Mouse (Mus musculus): ENCODE data around the gene Sesn3. TPM values are rescaled to one million over a fixed set of nuclear protein-coding genes. Genes with fewer than 3 reads are reported as not detected.
"Not testable (repeated sequence)": the region's sequence is repeated elsewhere in the genome, so short reads cannot be mapped to it uniquely, and the experiment has no call there.

Gene Sesn3
- polyA plus RNA-seq (2015; fragmentation: Nextera tagmentation; extraction: Ambion mirVana) = 10.1 and 11.9 TPM in 2 replicates

DNA sequence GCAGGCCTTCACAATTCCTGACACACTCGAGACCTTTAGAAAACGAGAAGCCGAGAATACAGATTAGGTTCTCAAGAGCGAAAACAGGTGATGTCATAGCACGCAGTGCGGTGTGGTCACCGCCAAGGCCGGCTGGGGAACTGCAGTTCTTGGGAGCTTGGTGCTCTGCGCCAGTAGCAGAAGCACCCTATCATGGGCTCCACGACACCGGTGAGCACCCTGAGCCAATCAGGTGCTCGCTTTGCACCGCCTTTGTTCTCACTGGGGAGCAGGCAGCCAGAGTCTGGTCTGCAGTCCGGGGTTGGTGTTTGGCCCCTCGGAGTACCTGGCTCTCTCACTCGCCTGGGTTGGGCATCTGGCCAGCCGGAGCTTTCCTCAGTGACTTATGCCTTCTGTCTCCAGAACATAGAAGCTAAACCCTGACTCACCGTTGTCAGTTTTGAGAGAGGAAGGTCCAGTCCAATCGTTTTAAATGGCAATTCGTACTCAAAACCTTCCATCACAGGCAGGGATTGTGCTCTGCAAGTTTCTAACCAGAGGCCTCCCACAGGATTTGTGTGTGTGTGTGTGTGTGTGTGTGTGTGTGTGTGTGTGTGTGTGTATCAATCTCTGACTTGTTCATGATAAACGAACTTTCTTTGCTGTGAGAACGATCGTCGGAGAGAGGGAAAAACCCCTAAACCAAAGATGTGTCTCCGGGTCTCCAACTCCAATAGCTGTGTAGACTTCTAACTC is at the start of gene Sesn3:
Gene Sesn3, plus strand, starts transcription at position 82 of the 735 bp plus-strand sequence.
- no peaks in the 10 kb centered on the region for H3K36me3 ChIP-seq
- 1% methylated on average over 25 of the region's 25 CpGs for WGBS
- H3K4me2 ChIP-seq = peak within 1 kb of the TSS; percentile 82
- peak within 1 kb of the TSS; percentile 90 for H3K27ac ChIP-seq (replicated peaks)
- no peaks in the 10 kb centered on the region for H3K9me3 ChIP-seq
- ATAC-seq (ENCODE audit: extremely low read depth, insufficient number of reproducible peaks, low FRiP score, low TSS enrichment) = peak; percentile 19
- peaks cover 13% of the 10 kb centered on the region for H3K4me1 ChIP-seq
- peak within 1 kb of the TSS; percentile 93 for H3K4me3 ChIP-seq
- H3K27me3 ChIP-seq (replicated peaks) = no peaks in the 10 kb centered on the region
- H3K9ac ChIP-seq = peak within 1 kb of the TSS; percentile 77

DNA sequence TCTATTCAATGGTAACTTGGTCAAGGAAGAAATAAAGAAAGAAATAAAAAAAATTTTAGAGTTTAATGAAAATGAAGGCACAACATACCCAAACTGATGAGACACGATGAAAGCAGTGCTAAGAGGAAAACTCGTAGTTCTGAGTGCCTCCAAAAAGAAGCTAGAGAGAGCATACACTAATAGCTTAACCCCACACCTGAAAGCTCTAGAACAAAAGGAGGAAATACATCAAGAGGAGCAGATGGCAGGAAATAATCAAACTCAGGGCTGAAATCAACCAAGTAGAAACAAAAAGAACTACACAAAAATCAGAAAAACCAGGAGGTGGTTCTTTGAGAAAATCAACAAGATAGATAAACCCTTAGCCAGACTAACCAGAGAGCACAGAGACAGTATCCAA is 47.8 kb upstream of the Sesn3 start:
- H3K4me3 ChIP-seq; H3K27ac ChIP-seq (replicated peaks); H3K4me2 ChIP-seq; ATAC-seq (ENCODE audit: extremely low read depth, insufficient number of reproducible peaks, low FRiP score, low TSS enrichment); H3K9me3 ChIP-seq; H3K36me3 ChIP-seq; H3K9ac ChIP-seq; H3K27me3 ChIP-seq (replicated peaks); H3K4me1 ChIP-seq: not testable (repeated sequence)
- WGBS = 61% methylated on average over 2 of the region's 2 CpGs

DNA sequence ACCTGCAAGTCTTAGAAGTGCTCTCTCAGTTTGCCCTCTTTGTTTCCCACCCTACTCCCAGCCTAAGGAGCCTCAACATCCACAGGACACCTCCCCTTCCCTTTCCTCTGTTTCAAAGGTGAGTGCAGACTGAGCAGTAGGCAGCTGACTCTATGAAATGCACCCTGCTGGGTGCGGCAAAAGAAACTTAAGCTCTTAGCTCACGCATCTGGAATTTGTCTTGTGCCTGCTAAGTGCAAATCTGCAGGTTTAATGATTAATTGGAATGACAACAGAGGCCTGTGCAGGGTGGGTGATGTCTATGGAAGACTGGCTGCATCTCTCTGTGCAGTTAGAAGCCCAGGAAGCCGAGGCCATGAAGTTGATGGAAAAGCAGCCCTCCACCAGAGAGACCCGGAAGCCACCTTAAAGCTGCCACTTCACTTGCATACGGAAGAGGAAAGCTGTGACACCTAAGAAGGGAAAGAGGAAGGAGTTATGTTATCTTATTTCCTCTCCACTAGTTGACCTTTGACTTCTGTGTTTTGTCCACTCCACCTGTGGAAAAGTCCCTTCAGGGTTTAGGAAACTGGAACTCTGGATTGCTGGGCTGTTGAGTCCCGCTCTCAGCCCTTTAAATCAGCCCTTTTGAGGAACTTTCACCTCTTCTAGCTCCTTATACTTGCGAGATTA is 41.0 kb upstream of the Sesn3 start:
- WGBS = 37% methylated on average over 7 of the region's 7 CpGs
- Histone ChIP-seq H3K4me1 (peaks cover 9% of the 10 kb centered on the region; the same call in 1 of the 2 replicates), H3K4me3 (no peak overlapping the region), H3K9me3 (no peaks in the 10 kb centered on the region), H3K9ac (no peak overlapping the region), H3K4me2 (no peak overlapping the region), H3K27ac (replicated peaks) (0 out of 2 replicates have a peak overlapping the region, but pooled peaks have one; percentile 12), H3K27me3 (replicated peaks) (no peaks in the 10 kb centered on the region), H3K36me3 (no peaks in the 10 kb centered on the region)
- ATAC-seq (ENCODE audit: extremely low read depth, insufficient number of reproducible peaks, low FRiP score, low TSS enrichment) = no peak

- H3K36me3 ChIP-seq = no peaks in the 10 kb centered on the region
- no peaks in the 10 kb centered on the region for H3K9me3 ChIP-seq
- H3K4me3 ChIP-seq = no peak overlapping the region
- no peak overlapping the region for H3K4me2 ChIP-seq
- H3K9ac ChIP-seq = no peak overlapping the region
- 77% methylated on average over 2 of the region's 2 CpGs for WGBS
- ATAC-seq (ENCODE audit: extremely low read depth, insufficient number of reproducible peaks, low FRiP score, low TSS enrichment) = no peak
- H3K4me1 ChIP-seq = peaks cover 9% of the 10 kb centered on the region; the same call in 1 of the 2 replicates
- H3K27me3 ChIP-seq (replicated peaks) = no peaks in the 10 kb centered on the region
- H3K27ac ChIP-seq (replicated peaks) = no peak overlapping the region
Measured at GRCm38 (mm10) chr9:14235286-14235685, 39.6 kb upstream of the Sesn3 start.

DNA sequence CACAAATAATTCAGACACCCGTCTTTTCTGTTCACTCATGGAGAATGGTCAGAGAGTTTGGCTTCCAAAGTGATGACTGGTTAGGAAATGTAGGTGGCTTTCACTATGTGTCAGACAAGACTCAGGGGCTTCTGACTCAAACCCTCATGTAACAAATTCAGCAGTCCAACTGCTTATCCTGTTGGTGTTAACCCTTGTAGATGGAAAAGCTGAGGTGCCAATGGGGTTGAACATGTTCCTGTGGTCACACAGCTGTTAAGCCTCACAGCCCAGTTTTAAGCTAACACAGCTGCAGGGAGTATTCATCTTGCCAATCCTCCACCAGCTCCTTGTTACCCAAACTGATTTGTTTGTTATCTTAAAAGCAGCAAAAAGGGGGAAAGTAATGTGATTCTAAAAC is 33.9 kb upstream of the Sesn3 start:
- H3K36me3 ChIP-seq; H3K4me2 ChIP-seq; ATAC-seq (ENCODE audit: extremely low read depth, insufficient number of reproducible peaks, low FRiP score, low TSS enrichment); H3K9me3 ChIP-seq; H3K4me1 ChIP-seq; H3K27ac ChIP-seq (replicated peaks); H3K9ac ChIP-seq; H3K4me3 ChIP-seq; H3K27me3 ChIP-seq (replicated peaks): not testable (repeated sequence)
- WGBS = 74% methylated on average over 1 of the region's 1 CpGs

DNA sequence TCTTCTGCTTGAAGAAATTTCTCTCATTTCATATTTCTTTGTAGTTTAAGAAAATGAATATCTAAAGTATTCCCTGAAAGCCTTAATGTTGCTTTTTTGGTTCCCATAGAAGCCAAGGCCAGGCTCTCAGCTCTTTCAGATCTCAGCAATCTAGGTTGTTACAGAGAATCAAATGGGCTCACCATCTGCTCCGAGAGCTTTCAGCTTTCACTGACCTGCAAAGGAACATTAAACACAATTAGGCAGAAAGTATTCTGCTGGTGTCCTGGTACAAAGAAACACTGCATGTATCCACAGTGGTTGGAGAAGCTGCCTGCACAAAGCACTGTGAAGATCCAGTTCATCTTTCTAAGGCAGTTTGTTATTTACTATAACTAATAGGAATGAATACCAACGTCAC is 32.6 kb upstream of the Sesn3 start:
- ATAC-seq (ENCODE audit: extremely low read depth, insufficient number of reproducible peaks, low FRiP score, low TSS enrichment) = no peak
- WGBS = 68% methylated on average over 2 of the region's 2 CpGs
- H3K27me3 ChIP-seq (replicated peaks) = no peaks in the 10 kb centered on the region

DNA sequence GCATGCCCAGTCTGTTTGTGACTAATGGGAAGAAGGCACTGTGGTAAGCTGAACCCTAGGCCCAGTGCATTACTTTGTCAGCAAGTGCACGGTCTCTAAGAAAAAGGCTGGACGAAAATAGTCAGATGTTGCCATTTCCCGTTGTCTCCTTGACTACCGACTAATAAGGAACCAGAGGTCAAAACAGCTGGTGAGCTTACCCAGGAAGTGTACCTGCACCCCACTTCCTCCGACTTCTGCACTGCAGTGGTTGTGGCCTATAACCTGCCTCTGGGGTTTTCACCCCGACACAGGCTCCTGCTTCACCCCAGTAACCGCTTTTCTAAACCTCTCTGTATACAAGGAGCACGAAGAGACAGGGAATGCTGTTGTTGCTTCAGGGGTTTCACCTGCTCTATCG is 30.3 kb upstream of the Sesn3 start:
- no peak overlapping the region for H3K4me3 ChIP-seq
- no peak overlapping the region for H3K4me2 ChIP-seq
- H3K27me3 ChIP-seq (replicated peaks) = no peaks in the 10 kb centered on the region
- H3K9ac ChIP-seq = no peak overlapping the region
- 52% methylated on average over 9 of the region's 9 CpGs for WGBS
- H3K36me3 ChIP-seq = no peaks in the 10 kb centered on the region
- no peak overlapping the region for H3K27ac ChIP-seq (replicated peaks)
- peaks cover 28% of the 10 kb centered on the region for H3K4me1 ChIP-seq
- ATAC-seq (ENCODE audit: extremely low read depth, insufficient number of reproducible peaks, low FRiP score, low TSS enrichment) = no peak
- no peaks in the 10 kb centered on the region for H3K9me3 ChIP-seq

More for the DNA sequence above, 32.6 kb upstream of the Sesn3 start:
- Histone ChIP-seq H3K4me2 (no peak overlapping the region), H3K4me3 (no peak overlapping the region), H3K27ac (replicated peaks) (no peak overlapping the region), H3K9ac (no peak overlapping the region), H3K36me3 (no peaks in the 10 kb centered on the region), H3K4me1 (peaks cover 18% of the 10 kb centered on the region), H3K9me3 (no peaks in the 10 kb centered on the region)

DNA sequence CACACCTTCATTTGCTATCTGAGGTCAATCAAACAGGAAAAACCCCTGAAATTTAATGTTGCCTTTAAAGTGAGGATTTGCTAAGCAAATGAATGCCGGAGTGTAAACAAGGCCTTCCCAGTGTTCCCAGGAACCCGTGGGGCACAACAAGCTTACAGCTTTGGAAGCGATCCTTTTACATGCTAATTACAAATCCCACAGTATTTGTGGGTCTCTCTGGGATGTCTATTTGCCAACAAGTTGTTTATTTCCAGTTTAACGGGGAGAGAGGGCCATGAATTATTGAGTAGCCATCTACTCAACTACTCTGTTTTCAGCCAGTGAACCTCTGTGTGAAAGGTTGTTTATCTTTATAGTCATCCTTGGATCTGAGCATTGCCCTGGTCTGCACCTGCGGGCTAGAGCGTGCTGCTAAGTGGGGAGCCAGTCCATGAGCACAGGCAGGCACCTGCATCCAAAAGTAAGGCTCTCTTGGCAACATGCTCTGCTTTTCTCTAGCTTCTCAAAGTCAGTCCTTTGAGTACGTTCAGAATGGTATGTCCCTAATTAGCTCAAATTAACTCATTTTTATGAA is 29.8 kb upstream of the Sesn3 start:
- Histone ChIP-seq H3K4me3 (no peak overlapping the region), H3K36me3 (no peaks in the 10 kb centered on the region), H3K27me3 (replicated peaks) (no peaks in the 10 kb centered on the region), H3K9me3 (no peaks in the 10 kb centered on the region), H3K27ac (replicated peaks) (no peak overlapping the region), H3K9ac (no peak overlapping the region), H3K4me2 (no peak overlapping the region), H3K4me1 (peaks cover 28% of the 10 kb centered on the region)
- ATAC-seq (ENCODE audit: extremely low read depth, insufficient number of reproducible peaks, low FRiP score, low TSS enrichment) = no peak
- 60% methylated on average over 7 of the region's 7 CpGs for WGBS

DNA sequence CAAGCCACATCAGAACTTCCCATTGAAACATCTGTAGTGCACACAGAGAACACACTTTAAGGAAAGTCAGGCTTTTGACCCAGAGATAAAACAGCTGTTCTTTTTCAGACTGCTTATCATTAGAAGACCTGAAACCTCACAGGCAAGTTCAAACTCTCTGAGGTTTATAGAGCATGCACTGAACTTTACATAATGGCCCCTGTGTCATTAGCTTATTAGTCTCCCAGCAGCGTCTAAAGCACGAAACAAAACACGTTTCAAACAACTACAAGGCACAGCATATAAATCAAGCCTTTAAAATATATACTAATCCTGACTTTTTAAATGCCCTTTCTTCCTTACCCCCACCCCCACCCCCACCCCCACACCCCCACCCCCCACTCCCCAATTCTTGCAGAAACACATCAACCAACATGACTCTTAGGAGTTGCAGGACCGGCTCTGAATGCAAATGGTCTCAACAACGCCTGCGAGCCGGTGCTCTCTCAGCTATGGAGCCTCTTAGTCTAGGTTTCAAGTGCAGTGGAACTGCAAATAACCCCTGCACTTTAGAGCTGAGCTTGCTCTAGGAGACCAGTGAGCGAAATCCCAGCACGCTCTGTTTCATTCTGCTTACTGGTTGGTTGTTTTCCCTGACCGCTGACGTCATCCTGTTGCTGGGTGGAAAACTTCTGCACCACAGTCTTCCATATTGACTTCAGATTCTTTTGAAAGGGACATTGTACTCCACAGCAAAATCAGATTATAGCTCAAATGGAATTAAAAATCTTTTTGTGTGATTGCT is 28.7 kb upstream of the Sesn3 start:
- Histone ChIP-seq H3K4me1 (peaks cover 28% of the 10 kb centered on the region), H3K4me2 (peak overlapping the region; percentile 43), H3K9ac (no peak overlapping the region), H3K27ac (replicated peaks) (peak overlapping the region; percentile 64), H3K9me3 (no peaks in the 10 kb centered on the region), H3K36me3 (no peaks in the 10 kb centered on the region), H3K27me3 (replicated peaks) (no peaks in the 10 kb centered on the region), H3K4me3 (no peak overlapping the region)
- no peak for ATAC-seq (ENCODE audit: extremely low read depth, insufficient number of reproducible peaks, low FRiP score, low TSS enrichment)
- WGBS = 20% methylated on average over 11 of the region's 11 CpGs

DNA sequence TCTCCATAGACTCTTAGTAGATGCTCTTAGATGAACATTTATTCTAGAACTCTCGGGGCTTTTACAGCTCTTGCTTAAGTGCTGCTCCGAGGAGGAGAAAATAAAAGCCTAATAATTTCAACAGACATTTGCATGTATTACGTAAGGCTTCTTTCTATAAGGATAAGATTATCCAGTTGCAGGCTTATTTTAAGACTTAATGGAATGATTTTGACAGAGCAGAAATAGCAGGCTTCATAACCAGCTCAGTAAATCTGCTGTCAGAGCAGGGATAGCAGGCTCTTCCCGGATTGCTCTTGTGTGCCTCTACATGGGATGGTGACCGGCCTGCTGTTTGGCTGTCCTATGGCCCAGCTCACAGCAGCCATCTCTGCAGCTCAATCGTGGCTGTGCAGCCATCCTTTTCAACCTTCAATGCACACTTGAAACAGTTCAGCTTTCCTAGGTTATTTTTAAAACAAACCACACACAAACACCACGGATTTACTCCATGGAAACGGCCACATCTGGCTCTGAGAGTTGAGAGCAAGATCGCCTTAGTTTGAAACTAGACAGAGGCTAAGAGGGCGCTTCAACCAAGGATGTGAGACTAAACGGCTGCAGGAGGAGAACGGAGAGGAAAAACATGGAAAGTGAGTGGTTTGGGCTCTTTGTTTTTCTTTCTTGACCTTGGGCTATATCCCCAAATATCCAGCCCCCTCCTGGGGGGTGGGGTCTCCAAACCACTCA is 27.2 kb upstream of the Sesn3 start:
- no peaks in the 10 kb centered on the region for H3K9me3 ChIP-seq
- H3K4me3 ChIP-seq = no peak overlapping the region
- ATAC-seq (ENCODE audit: extremely low read depth, insufficient number of reproducible peaks, low FRiP score, low TSS enrichment) = no peak
- H3K4me1 ChIP-seq = peaks cover 28% of the 10 kb centered on the region
- no peak overlapping the region for H3K4me2 ChIP-seq
- no peaks in the 10 kb centered on the region for H3K27me3 ChIP-seq (replicated peaks)
- 61% methylated on average over 12 of the region's 12 CpGs for WGBS
- no peaks in the 10 kb centered on the region for H3K36me3 ChIP-seq
- peak overlapping the region; percentile 64; the same call in 1 of the 2 replicates for H3K27ac ChIP-seq (replicated peaks)
- H3K9ac ChIP-seq = peak overlapping the region; percentile 8; the same call in 1 of the 2 replicates
